Mouse (Mus musculus): ENCODE results near the gene Gfm1.

DNA sequence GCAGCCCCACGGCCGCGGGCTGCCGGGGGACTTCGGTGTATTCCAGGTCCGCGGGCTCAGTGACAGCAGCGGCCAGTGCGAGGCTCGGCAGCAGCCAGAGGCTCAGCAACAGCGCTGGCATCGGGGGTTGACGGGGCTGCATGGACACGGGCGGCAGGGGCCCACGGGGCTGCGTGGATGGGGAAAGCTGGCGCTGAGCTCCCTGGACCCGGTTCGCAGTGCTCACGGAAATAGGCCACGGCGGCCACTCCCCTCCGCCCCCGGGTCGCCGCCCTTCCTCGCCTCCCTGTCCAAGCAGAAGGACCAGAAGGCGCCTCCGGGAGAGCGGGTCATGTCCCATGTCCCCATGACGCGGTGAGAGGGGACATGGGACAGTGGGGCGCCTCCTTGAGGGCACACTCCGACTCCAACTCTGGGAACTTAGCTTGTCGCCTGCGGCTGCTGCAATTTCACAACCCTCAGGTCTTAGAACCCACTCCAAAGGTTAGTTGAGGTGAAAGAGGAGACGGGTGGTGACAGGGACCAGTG is 85.4 kb downstream of the Gfm1 start, which contains the start of gene Rarres1:
- TF ChIP-seq GATA1 (IDR thresholded peaks at IDR 0.05; ENCODE audit: low read length) (no peak), TAL1 (IDR thresholded peaks at IDR 0.05; ENCODE audit: low read length) (no peak)
